Mouse (Mus musculus): ENCODE results near the gene Atp5g3. TPM values are rescaled to one million over a fixed set of nuclear protein-coding genes. Genes with fewer than 3 reads are reported as not detected.

The Atp5g3 gene
- 807 and 810 TPM in 2 replicates for polyA plus RNA-seq (2016; fragmentation: Nextera tagmentation; extraction: Ambion mirVana)

DNA sequence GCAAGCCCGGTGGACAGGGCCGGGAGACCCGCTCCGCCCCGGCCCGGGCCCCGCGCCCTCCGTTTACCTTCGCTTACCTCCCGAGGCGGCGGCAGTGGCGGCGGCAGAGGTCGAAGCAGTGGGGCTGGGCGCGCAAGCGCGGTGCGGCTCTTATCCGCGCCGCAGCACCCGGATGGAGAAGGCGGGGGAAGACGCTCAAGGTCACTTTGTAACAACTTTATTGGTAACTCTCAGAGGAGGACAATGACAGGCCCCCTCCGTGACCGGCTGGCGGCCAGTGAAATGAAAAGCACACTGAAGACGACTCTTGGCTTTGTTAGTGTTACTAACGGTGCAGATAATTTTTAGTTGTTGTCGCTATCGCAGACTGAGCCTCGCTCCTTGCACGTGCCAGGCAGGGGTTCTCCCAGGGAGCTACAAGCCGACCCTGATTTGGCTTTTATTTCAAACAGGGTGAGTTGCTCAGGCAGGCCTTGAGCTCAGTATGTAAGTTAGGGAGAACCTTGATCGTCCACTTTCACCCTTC is at the start of gene Atp5g3:
TSS of gene Atp5g3 (minus strand) at position 152 of the 526 bp plus-strand sequence.
- ATAC-seq = peak; percentile 91

DNA sequence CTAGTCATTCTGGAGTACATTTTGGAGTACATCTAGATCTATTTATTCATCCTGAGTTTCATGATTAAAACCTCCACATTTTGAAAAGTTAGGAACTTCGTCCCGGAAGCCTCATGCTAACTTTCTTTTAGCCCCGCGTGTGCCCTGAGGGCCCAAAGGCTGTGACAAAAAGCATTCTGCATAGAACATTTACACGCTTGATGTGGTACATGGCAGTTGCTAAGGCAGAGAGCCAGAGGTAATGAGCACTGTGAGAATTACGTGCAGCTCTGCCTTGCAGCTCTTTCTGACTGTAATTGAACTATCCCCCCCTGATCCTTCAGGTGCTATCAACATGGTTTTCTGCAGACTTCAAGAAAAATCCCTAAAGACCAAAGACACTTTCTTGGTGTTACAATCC is 47.2 kb upstream of the Atp5g3 start:
- ATAC-seq = no peak
- Histone ChIP-seq H3K4me1 (no peaks in the 10 kb centered on the region), H3K27me3 (replicated peaks) (no peaks in the 10 kb centered on the region), H3K27ac (no peak overlapping the region), H3K9me3 (replicated peaks) (no peaks in the 10 kb centered on the region), H3K9ac (no peak overlapping the region), H3K4me2 (no peak overlapping the region), H3K4me3 (no peak overlapping the region), H3K36me3 (no peaks in the 10 kb centered on the region)
- 78% methylated on average over 6 of the region's 6 CpGs for WGBS (ENCODE audit: insufficient replicate concordance)

More for the DNA sequence above, at the start of gene Atp5g3:
- H3K27me3 ChIP-seq (replicated peaks) = 0 out of 2 replicates have a peak, but pooled peaks cover 3% of the 10 kb centered on the region
- peaks cover 38% of the 10 kb centered on the region for H3K36me3 ChIP-seq
- H3K4me3 ChIP-seq = peak within 1 kb of the TSS; percentile 99
- peak within 1 kb of the TSS; percentile 86 for H3K4me2 ChIP-seq
- H3K4me1 ChIP-seq = peaks cover 31% of the 10 kb centered on the region
- H3K9me3 ChIP-seq (replicated peaks) = no peaks in the 10 kb centered on the region
- under 1% methylated on average over 38 of the region's 38 CpGs for WGBS (ENCODE audit: insufficient replicate concordance)
- H3K27ac ChIP-seq = peak within 1 kb of the TSS; percentile 96
- H3K9ac ChIP-seq = peak within 1 kb of the TSS; percentile 100

DNA sequence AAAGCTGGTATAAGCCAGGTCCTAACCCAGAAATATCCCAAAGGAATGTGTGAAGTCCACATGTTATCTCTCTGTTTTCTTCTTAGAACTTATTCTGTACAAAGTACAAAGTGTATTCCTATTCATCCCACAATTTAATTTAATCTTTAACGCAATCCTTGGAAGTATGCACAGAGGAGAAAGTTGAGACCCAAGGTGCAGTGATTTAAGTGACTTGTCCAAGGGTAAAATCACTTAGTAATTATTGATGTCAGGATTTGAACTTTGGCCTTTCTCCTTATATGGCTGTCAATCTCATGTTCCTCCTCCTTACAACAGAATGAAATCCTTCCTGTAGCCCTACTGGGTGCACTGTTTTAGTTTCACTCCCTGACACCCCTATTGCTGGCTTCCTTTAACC is 42.5 kb upstream of the Atp5g3 start:
- Histone ChIP-seq H3K4me1 (no peaks in the 10 kb centered on the region), H3K9me3 (replicated peaks) (no peaks in the 10 kb centered on the region), H3K4me3 (no peak overlapping the region), H3K9ac (no peak overlapping the region), H3K27me3 (replicated peaks) (no peaks in the 10 kb centered on the region), H3K4me2 (no peak overlapping the region), H3K27ac (no peak overlapping the region), H3K36me3 (no peaks in the 10 kb centered on the region)
- ATAC-seq = no peak
- 71% methylated on average over 1 of the region's 1 CpGs for WGBS (ENCODE audit: insufficient replicate concordance)

DNA sequence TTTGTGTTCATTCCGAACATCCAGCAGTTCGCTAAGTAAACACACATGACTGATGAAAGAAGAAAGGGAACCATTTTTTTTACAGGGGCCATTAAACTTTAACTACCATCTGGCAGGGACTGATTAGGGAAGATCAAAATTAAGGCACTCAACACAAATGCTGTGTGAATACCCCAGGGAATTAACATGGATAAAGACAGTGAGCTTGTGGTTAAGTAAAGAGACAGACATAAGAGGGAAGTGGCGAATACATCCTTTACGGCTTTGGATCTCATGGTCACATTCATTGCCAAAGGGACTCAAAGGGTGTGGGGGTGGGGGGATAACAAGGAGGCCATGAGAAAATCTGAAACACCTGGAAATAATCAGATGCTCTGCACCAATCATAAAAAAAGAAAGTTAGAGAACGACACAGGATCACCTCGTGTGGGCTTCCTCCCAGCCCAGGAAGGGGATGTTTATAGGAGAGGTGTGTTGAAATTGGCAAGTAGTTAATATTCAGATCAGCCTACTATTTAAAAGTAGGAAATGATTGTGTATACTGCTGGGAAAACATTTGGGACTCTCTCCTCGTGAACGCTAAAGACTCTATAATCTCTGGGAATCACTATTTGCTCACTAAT is 41.6 kb upstream of the Atp5g3 start:
- no peak overlapping the region for H3K4me2 ChIP-seq
- H3K27me3 ChIP-seq (replicated peaks) = no peaks in the 10 kb centered on the region
- H3K27ac ChIP-seq = no peak overlapping the region
- no peak for ATAC-seq
- WGBS (ENCODE audit: insufficient replicate concordance) = 55% methylated on average over 8 of the region's 8 CpGs
- no peaks in the 10 kb centered on the region for H3K9me3 ChIP-seq (replicated peaks)
- no peaks in the 10 kb centered on the region for H3K4me1 ChIP-seq
- H3K4me3 ChIP-seq = no peak overlapping the region
- no peaks in the 10 kb centered on the region for H3K36me3 ChIP-seq
- H3K9ac ChIP-seq = no peak overlapping the region

DNA sequence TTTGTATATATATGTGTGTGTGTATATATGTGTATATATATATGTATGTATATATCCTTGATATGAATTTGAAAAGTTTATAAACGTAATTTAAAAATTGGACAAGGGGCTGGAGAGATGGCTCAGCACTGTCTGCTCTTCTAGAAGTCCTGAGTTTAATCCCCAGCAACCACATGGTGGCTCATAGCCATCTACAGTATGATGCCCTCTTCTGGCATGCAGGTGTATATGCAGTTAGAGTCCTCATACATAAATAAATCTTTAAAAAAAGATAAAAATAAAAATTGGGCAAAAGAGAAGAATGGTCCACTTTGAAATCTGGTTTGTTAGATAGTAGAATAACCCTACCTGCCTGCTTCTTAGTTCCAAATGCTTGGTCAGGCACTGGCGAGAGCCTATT is 36.2 kb upstream of the Atp5g3 start:
- Histone ChIP-seq H3K27me3 (replicated peaks) (no peaks in the 10 kb centered on the region), H3K9ac (no peak overlapping the region), H3K4me1 (no peaks in the 10 kb centered on the region), H3K4me3 (no peak overlapping the region), H3K36me3 (no peaks in the 10 kb centered on the region), H3K4me2 (no peak overlapping the region), H3K27ac (no peak overlapping the region), H3K9me3 (replicated peaks) (no peaks in the 10 kb centered on the region)
- WGBS (ENCODE audit: insufficient replicate concordance) = 76% methylated on average over 2 of the region's 2 CpGs
- ATAC-seq = no peak

DNA sequence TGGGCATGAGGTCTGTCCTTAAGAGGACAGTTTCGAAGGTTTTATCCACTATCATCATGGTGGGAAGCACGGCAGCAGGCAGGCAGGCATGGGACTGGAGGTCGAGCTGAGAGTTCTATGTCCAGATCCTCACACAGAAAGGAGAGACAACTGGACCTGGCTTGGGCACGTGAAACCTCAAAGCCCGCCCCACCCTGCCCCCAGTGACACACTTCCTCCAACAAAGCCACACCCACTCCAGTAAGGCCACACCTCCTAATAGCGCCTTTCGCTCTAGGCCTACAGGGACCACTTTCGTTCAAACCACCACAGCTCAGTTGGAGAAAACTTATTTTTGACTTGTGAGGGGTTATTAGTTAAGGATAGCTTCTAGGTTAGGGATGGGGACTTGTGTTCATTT is 32.6 kb upstream of the Atp5g3 start:
- ATAC-seq = no peak
- Histone ChIP-seq H3K4me2 (no peak overlapping the region), H3K27ac (no peak overlapping the region), H3K4me3 (no peak overlapping the region), H3K27me3 (replicated peaks) (no peaks in the 10 kb centered on the region), H3K4me1 (no peaks in the 10 kb centered on the region), H3K9me3 (replicated peaks) (no peaks in the 10 kb centered on the region), H3K9ac (no peak overlapping the region), H3K36me3 (no peaks in the 10 kb centered on the region)
- 80% methylated on average over 8 of the region's 8 CpGs for WGBS (ENCODE audit: insufficient replicate concordance)

DNA sequence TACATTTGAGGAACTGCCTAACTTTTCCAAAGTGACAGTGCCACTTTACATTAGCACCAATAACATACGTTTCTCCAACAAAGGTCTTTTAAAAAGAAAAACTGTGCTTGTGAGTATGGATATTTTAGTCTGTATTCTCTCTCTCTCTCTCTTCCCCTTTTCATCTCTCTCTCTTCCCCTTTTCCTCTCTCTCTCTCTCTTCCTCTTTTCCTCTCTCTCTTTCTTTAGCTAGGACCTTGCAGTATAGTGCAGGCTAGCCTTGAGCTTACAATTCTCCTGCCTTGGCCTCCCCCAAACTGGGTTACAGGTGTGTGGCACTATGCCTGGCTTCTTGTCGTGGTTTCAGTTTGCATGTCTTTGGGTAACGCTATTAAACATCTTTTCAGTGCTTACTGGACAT is 31.7 kb upstream of the Atp5g3 start:
- H3K36me3 ChIP-seq = no peaks in the 10 kb centered on the region
- H3K9me3 ChIP-seq (replicated peaks) = no peaks in the 10 kb centered on the region
- H3K27ac ChIP-seq = no peak overlapping the region
- H3K4me3 ChIP-seq = no peak overlapping the region
- no peak overlapping the region for H3K4me2 ChIP-seq
- no peaks in the 10 kb centered on the region for H3K4me1 ChIP-seq
- WGBS (ENCODE audit: insufficient replicate concordance) = 54% methylated on average over 3 of the region's 3 CpGs
- no peaks in the 10 kb centered on the region for H3K27me3 ChIP-seq (replicated peaks)
- ATAC-seq = no peak
- no peak overlapping the region for H3K9ac ChIP-seq

DNA sequence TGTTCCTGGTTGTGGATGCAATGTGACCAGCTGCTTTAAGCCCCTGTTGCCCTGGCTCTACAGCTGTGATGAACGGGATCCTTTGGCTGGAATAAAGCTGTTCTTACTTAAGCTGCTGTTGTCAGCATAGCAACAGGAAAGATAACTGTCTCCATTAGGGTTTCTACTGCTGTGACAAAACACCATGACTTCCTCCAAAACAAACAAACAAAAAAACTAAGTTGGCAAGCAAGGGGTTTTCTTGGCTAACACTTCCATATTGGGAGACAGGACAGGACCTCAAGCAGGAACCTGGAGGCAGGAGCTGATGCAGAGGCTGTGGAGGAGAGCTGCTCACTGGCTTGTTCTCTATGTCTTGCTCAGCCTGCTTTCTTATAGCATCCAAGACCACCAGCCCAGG is 30.2 kb upstream of the Atp5g3 start:
- H3K36me3 ChIP-seq = no peaks in the 10 kb centered on the region
- H3K27me3 ChIP-seq (replicated peaks) = no peaks in the 10 kb centered on the region
- no peak overlapping the region for H3K4me3 ChIP-seq
- H3K9ac ChIP-seq = no peak overlapping the region
- WGBS (ENCODE audit: insufficient replicate concordance) = 56% methylated on average over 1 of the region's 1 CpGs
- H3K9me3 ChIP-seq (replicated peaks) = no peaks in the 10 kb centered on the region
- ATAC-seq = no peak
- H3K27ac ChIP-seq = no peak overlapping the region
- H3K4me2 ChIP-seq = no peak overlapping the region
- no peaks in the 10 kb centered on the region for H3K4me1 ChIP-seq

DNA sequence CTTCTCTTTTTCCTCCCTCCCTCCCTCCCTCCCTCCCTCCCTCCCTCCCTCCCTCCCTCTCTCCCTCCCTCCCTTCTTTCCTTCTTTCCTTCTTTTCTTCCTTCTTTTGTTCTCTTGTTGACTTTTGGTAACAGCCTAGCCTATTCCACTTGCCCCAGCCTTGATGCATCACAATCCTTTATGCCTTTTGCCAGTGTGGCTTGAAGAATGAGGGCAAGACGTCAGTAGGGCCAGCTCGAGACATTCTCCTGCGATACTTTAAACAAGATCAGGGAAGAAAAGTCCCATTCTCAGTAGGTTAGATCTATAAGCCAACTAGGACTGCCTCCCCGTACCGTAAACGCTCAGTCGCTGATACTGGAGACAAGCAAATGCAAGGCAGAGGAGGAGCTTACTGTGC is 29.3 kb upstream of the Atp5g3 start:
- H3K9me3 ChIP-seq (replicated peaks) = no peaks in the 10 kb centered on the region
- H3K4me1 ChIP-seq = no peaks in the 10 kb centered on the region
- 70% methylated on average over 7 of the region's 7 CpGs for WGBS (ENCODE audit: insufficient replicate concordance)
- no peak overlapping the region for H3K9ac ChIP-seq
- no peaks in the 10 kb centered on the region for H3K36me3 ChIP-seq
- ATAC-seq = no peak
- H3K4me2 ChIP-seq = no peak overlapping the region
- no peak overlapping the region for H3K4me3 ChIP-seq
- H3K27ac ChIP-seq = no peak overlapping the region
- no peaks in the 10 kb centered on the region for H3K27me3 ChIP-seq (replicated peaks)

DNA sequence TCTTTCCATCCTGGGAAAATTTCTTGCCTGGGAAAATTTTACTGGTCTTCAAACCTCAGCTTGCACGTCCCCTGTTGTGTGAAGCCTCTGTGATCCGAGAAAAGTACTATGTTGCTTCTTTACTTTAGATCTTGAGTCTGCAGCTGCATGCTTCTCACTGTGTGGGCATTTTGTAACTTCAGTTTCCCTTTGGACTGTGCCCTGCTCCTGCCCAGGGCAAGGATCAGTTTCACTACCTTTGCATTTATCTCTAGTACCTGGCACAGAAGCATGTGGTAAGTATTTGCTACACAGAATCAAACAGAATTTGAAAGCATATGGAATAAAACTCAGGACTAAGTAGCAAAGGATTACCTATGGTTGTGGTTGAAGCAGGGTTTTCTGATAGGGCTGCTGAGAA is 27.8 kb upstream of the Atp5g3 start:
- Histone ChIP-seq H3K4me1 (no peaks in the 10 kb centered on the region), H3K9me3 (replicated peaks) (no peaks in the 10 kb centered on the region)

DNA sequence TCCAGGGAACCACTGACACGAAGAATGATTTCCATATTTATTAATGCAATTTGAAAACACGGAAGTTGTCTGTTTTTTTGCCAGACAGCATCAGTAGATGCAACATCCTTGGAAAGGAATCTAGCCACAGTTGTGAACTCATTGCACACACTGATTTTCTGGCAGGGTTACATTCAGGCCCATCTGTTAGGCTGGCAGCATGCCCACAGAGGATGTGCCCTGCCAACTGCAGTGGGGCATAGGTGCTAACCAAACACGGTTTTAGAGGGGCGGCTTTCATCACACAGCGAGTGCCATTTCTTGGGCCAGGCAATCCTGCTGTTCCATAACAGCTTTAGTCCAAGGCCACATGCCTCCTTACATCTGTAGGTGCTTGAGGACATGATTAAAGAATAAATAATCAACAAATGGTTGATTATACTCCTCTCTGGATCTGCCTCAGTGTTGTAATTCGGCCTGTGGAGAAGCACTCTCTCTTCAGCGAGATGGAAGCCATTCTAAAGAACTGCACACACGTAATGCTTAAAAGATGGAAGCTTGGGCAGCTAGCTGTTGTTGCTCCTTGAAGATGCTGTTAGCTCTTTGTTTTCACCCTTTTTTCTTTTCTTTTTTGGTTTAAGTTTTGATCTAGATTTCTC is 21.7 kb upstream of the Atp5g3 start:
- Histone ChIP-seq H3K4me1 (no peaks in the 10 kb centered on the region), H3K9ac (no peak overlapping the region), H3K27me3 (replicated peaks) (0 out of 2 replicates have a peak, but pooled peaks cover 2% of the 10 kb centered on the region), H3K4me2 (no peak overlapping the region), H3K36me3 (no peaks in the 10 kb centered on the region), H3K27ac (no peak overlapping the region), H3K4me3 (no peak overlapping the region), H3K9me3 (replicated peaks) (no peaks in the 10 kb centered on the region)
- WGBS (ENCODE audit: insufficient replicate concordance) = 66% methylated on average over 8 of the region's 8 CpGs
- no peak for ATAC-seq

More for the DNA sequence above, 27.8 kb upstream of the Atp5g3 start:
- Histone ChIP-seq H3K4me3 (no peak overlapping the region), H3K4me2 (no peak overlapping the region), H3K27me3 (replicated peaks) (no peaks in the 10 kb centered on the region), H3K36me3 (no peaks in the 10 kb centered on the region), H3K27ac (no peak overlapping the region), H3K9ac (no peak overlapping the region)
- WGBS (ENCODE audit: insufficient replicate concordance) = 75% methylated on average over 2 of the region's 2 CpGs
- ATAC-seq = no peak

DNA sequence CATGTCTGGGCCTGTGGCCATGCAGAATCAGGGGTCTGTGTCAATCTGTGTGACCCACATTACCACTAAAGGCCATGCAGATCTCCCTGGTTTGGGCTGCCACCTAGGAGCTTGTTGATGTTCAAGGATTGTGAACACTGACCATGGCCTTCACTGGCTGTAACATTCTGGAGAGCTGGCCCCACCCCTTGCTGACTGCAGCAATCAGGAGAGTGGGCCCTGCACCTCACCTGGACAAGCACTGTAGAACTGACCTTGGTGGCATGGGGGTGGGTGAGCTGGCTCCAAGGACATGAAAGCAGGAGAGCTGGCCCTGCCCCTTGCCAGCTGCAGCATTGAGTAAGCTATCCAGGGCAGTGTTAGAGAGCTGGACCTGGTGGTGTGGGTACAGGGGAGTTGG is 16.6 kb upstream of the Atp5g3 start:
- no peaks in the 10 kb centered on the region for H3K4me1 ChIP-seq
- no peak for ATAC-seq
- H3K4me2 ChIP-seq = no peak overlapping the region
- H3K27me3 ChIP-seq (replicated peaks) = 0 out of 2 replicates have a peak, but pooled peaks cover 4% of the 10 kb centered on the region
- no peaks in the 10 kb centered on the region for H3K9me3 ChIP-seq (replicated peaks)
- H3K4me3 ChIP-seq = no peak overlapping the region
- no peaks in the 10 kb centered on the region for H3K36me3 ChIP-seq
- H3K9ac ChIP-seq = no peak overlapping the region
- H3K27ac ChIP-seq = no peak overlapping the region
